Mouse (Mus musculus): ENCODE data around the gene Ugt2b1.
"Not testable (repeated sequence)": the region's sequence is repeated elsewhere in the genome, so short reads cannot be mapped to it uniquely, and the experiment has no call there.

Ugt2b1 gene

GRCm38 (mm10) chr5:86926426-86926825, at the start of gene Ugt2b1:
Gene Ugt2b1, minus strand, starts transcription at chr5:86926530.
- CTCF ChIA-PET: no interaction called here

GRCm38 (mm10) chr5:86967271-86967670, 40.9 kb upstream of the Ugt2b1 start:
- POLR2A ChIA-PET: not testable (repeated sequence)

More at GRCm38 (mm10) chr5:86926426-86926825, at the start of gene Ugt2b1:
- POLR2A ChIA-PET: no interaction called here

GRCm38 (mm10) chr5:86962849-86963248, 36.5 kb upstream of the Ugt2b1 start:
- POLR2A ChIA-PET, CTCF ChIA-PET: not testable (repeated sequence)

More at GRCm38 (mm10) chr5:86967271-86967670, 40.9 kb upstream of the Ugt2b1 start:
- CTCF ChIA-PET: not testable (repeated sequence)

- ChIA-PET CTCF (no interaction called here), POLR2A (no interaction called here)
Observed at GRCm38 (mm10) chr5:86961587-86962358, 35.4 kb upstream of the Ugt2b1 start.

GRCm38 (mm10) chr5:86960504-86960903, 34.2 kb upstream of the Ugt2b1 start:
- POLR2A ChIA-PET: interaction anchor here in 1 of 4 experiments (0.7 kb wide), 1 partner anchor 85 kb away, joined by 3 read pairs; no protein-coding TSS in a partner anchor
- CTCF ChIA-PET: no interaction called here

- CTCF ChIA-PET: no interaction called here
Observed at GRCm38 (mm10) chr5:86942111-86942510, 15.8 kb upstream of the Ugt2b1 start.

GRCm38 (mm10) chr5:86920661-86921233, 5.6 kb downstream of the Ugt2b1 start:
- POLR2A ChIA-PET: no interaction called here
- CTCF ChIA-PET: no interaction called here

More at GRCm38 (mm10) chr5:86942111-86942510, 15.8 kb upstream of the Ugt2b1 start:
- POLR2A ChIA-PET: interaction anchor here in 1 of 4 experiments (0.6 kb wide), 1 partner anchor 229 kb away, joined by 3 read pairs; no protein-coding TSS in a partner anchor

- ChIA-PET POLR2A (no interaction called here), CTCF (no interaction called here)
Observed at GRCm38 (mm10) chr5:86911357-86912099, 14.8 kb downstream of the Ugt2b1 start.

GRCm38 (mm10) chr5:86910770-86911169, 15.6 kb downstream of the Ugt2b1 start:
- CTCF ChIA-PET: no interaction called here
- POLR2A ChIA-PET: no interaction called here

- ChIA-PET CTCF (no interaction called here), POLR2A (interaction anchor here in 1 of 4 experiments (0.9 kb wide), 1 partner anchor 44 kb away, joined by 3 read pairs; no protein-coding TSS in a partner anchor)
Observed at GRCm38 (mm10) chr5:86906758-86907157, 19.6 kb downstream of the Ugt2b1 start, which contains the start of gene Ugt2b34. Gene Ugt2b34, minus strand, starts transcription at chr5:86906937.

GRCm38 (mm10) chr5:86889933-86890332, 36.4 kb downstream of the Ugt2b1 start:
- ChIA-PET CTCF (no interaction called here), POLR2A (interaction anchor here in 1 of 4 experiments (0.6 kb wide), 1 partner anchor 716 kb away, joined by 6 read pairs; no protein-coding TSS in a partner anchor)

GRCm38 (mm10) chr5:86888420-86888819, 37.9 kb downstream of the Ugt2b1 start:
- CTCF ChIA-PET: no interaction called here

GRCm38 (mm10) chr5:86887081-86887480, 39.2 kb downstream of the Ugt2b1 start:
- CTCF ChIA-PET: no interaction called here
- POLR2A ChIA-PET: no interaction called here

More at GRCm38 (mm10) chr5:86888420-86888819, 37.9 kb downstream of the Ugt2b1 start:
- POLR2A ChIA-PET: no interaction called here

GRCm38 (mm10) chr5:86886620-86887019, 39.7 kb downstream of the Ugt2b1 start:
- CTCF ChIA-PET: no interaction called here
- POLR2A ChIA-PET: no interaction called here

GRCm38 (mm10) chr5:86871877-86872276, 54.5 kb downstream of the Ugt2b1 start:
- ChIA-PET CTCF (interaction anchor here in 1 of 4 experiments (0.7 kb wide), 1 partner anchor 19 kb away, joined by 3 read pairs; no protein-coding TSS in a partner anchor), POLR2A (interaction anchor here in 1 of 4 experiments (1.0 to 1.4 kb wide), 2 partner anchors 12 to 14 kb away, joined by 3 read pairs; no protein-coding TSS in a partner anchor)
